Mouse (Mus musculus): ENCODE measurements around the gene Hamp.

Gene Hamp

DNA sequence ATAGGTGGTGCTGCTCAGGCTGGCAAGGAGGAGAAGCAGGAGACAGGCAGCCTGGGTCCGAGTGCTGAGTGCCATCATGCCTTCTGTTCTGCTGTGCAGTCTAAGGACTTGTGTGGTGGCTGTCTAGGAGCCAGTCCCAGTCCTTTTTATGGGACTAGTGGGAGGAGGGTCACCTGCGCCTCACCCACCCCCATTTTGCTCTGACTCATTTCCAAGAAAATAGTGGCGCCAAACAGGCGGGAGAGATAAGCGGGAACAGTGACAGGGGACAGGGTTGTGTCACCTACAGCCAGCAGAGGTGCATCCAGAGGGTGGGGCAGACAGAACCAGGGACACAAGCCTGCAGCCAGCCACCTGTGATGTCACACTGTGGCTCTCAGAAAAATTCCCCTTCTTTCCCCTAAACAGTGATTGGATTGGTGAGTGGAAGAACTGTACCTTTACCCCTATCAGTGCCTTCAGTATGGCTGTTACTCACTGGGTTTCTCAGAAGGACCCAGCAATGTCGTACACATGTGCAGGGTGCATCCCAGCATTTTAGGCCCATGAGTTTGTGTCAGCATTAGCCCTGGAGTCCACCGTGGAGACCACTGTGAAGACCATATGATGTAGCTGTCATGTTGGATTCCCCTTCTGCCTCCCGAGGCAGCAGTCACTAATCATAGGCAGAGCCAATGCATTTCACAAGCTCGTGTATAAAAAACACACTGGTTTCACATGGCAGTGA is at the start of gene Hamp:
Hamp (minus strand) TSS at position 124 of the 727 bp plus-strand sequence.
- no peak for DNase-seq

GRCm38 (mm10) chr7:30992148-30992547 is 48.3 kb upstream of the Hamp start:
- DNase-seq, result no peak

DNA sequence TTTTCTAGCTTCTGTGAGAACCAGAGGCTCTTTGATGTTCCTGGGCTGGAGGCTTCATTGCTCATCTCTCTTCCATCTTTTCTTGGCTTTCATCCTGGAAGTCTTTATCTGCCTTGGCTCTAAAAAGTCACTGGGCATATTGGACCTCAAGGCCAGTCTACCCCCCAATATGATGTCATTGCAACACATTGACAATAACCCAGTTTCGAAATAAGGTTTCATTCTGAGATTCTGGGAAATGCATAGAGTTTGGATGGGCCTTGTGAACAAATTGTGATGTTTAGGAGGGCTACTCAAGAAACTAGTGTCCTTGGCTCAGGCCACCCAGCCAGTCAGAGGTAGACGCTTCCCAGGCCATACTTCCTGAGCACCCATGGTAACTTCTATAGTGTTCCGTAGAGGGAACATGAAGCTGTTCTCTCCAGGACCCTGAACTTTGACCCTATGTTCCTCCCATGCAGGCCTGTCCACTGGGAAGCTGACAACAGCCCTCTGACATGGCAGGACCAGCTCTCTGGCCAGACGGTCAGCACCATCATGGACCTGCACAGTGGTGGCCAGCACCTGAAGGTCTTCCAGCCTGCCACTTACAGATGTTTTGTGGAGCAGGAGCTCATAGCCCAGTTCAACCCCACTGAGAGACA is 44.8 kb upstream of the Hamp start:
- no peak for DNase-seq

DNA sequence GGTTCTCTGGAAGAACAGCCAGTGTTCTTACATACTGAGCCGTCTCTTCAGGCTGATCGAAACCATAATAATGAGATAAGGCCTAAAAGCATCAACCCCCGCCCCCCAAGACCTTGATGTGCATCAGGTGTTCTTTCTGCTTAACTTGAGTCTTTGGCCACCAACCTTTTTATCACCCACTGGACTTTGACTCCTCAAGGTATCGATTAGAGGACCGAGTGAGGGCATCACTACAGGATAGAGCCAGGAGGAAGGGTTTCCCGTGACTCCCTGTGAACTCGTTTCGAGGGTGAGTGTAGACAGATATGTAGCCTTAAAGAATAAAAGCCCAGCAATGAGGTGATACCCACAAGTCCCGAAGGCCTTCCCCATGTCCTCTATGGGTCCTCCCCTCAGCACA is 41.5 kb upstream of the Hamp start:
- DNase-seq, result no peak

DNA sequence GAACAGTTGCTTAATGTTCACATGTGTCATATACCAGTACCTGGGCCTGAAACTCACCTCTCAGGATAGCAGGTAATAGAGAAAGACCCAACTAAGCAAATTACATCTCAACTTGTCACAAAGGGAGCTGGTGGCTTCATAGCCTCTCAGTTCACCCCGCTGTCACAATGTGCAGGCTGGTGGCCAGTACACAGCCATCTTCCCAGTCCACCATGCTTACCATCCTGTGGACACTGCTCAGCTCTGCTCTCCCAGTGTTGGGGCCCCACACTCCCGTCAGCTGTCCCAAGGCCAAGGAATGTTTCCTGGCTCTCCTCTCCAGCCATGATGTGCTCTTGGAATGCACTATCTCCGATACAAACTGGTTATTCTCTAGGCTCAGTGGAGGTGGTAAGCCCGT is 37.9 kb upstream of the Hamp start:
- DNase-seq, result no peak

GRCm38 (mm10) chr7:30973501-30974289 is 29.9 kb upstream of the Hamp start, which contains the start of gene Fam187b:
Gene Fam187b (plus strand): TSS chr7:30973790.
- peak; percentile 60 for DNase-seq

GRCm38 (mm10) chr7:30973251-30973500 is 29.3 kb upstream of the Hamp start, which contains the start of gene Lsr:
Gene Lsr (minus strand): TSS chr7:30973464.
- DNase-seq, result no peak

DNA sequence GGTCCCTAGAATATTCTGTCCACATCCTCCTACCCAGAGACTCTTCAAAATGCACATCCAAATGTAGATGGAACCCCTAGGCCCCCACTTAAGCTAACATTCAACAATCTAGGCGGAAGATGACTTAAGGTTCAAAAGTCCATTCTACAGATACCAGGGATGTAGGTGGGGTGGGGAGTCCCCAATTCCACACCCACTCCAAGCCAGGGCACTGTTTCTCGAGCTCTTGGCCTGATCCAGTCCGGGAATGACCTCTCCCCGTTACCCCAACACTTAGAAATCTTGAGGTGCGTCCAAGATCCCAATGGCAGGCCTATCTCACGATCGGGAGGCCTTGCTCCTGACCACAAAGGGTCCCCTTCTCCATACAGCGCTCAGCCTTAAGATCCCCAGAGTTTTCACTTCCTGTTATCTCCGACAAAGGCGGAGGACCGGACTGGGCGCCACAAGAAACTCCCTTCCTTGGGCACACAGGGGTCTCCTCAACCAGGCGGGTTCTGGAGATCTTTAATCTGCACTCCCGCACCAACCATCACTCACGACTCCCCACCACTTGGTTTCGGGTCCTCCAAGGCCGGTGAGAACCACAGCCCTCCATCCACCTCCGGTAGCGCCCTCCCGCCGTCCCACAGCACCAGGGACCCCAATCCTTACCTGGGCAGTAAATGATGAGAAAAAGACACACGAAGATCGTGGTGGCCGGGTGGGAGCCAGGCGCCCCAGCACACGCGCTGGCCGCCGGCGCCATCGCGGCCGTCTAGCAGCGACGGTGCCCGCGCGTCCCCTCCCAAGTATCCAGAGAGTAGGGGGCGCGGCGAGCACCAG is 28.8 kb upstream of the Hamp start:
- DNase-seq, result no peak

DNA sequence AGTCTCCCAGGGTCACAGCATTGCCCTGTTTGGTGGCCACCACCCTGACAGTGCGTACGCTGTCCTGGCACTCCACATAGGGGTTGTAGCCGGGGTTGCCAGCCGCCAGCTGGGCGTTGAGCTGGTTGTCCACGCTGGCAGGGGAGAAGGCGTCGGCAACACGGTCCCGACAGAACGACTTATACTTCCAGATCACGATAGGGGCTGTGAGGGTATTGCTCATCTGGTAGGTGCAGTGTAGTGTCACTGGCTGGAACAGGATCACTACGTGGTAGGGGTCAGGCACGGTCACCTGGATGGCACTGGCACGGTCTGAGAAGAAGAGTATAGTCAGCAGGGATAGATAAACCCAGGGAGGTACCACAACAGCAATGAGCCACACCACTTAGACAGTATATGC is 28.1 kb upstream of the Hamp start:
- no peak for DNase-seq

- DNase-seq, result no peak
Measured at GRCm38 (mm10) chr7:30969174-30969573, 25.3 kb upstream of the Hamp start.

DNA sequence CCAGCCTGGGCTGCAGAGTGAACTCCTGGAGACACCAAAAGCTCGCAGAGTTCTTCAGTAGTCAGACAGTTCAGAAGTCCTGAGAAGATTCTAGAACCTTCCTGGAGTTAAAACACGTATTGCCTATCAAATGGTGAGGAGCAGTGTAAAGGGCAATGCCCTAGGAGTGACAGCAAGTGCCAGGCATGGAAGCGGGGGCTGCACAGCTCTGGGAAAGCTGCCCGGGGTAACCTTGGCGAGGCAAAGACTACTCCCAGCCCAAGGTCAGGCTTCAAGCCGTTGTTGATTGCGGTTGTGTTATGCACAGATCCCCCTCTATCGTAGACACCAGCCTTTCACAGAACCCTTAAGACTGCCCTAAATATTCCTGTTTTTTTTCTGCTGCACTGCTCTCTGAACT is 24.8 kb upstream of the Hamp start:
- no peak for DNase-seq

DNA sequence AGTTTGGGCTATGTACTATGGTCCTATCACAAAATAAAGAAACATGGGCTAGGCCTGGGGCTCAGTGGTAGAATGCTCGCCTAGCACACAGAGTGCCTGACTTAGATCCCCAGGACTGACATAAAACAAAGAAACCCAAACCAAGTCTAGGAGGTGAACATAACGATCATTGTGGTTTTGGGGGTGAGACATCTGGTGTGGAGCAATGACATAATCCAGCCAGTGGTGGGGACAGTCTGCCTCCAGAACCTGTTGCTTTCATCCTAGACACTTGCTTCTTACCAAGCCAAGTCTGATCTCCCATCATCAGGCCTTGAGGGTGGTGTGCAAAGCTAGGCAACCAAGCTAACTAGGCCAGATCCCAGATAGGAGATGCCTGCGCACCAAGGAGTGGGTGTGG is 22.8 kb upstream of the Hamp start:
- DNase-seq, result no peak

DNA sequence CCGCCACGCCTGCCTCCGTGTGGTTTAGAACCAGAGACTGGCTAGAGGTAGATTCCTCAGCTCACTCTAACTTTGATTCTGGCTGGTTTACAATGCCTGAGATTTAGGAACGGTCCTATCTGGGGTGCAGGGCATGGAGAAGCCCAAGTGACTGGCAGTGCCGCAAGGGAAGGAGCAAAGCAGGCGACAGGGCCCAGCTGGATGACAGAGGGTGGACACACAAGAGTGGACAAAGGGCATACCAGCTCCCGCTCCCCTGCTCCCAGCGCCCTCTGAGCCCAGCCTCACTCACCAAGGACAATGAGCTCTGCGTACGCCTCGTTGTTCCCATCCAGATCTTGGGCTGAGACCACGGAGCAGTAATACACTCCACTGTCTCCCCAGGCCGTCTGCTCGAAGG is 21.8 kb upstream of the Hamp start:
- no peak for DNase-seq

- no peak for DNase-seq
Measured at GRCm38 (mm10) chr7:30964366-30964765, 20.5 kb upstream of the Hamp start.

- DNase-seq, result no peak
Measured at GRCm38 (mm10) chr7:30962862-30963261, 19.0 kb upstream of the Hamp start.

- DNase-seq, result no peak
Measured at GRCm38 (mm10) chr7:30959786-30960349, 16.0 kb upstream of the Hamp start.

GRCm38 (mm10) chr7:30958866-30959487 is 15.1 kb upstream of the Hamp start:
- no peak for DNase-seq

DNA sequence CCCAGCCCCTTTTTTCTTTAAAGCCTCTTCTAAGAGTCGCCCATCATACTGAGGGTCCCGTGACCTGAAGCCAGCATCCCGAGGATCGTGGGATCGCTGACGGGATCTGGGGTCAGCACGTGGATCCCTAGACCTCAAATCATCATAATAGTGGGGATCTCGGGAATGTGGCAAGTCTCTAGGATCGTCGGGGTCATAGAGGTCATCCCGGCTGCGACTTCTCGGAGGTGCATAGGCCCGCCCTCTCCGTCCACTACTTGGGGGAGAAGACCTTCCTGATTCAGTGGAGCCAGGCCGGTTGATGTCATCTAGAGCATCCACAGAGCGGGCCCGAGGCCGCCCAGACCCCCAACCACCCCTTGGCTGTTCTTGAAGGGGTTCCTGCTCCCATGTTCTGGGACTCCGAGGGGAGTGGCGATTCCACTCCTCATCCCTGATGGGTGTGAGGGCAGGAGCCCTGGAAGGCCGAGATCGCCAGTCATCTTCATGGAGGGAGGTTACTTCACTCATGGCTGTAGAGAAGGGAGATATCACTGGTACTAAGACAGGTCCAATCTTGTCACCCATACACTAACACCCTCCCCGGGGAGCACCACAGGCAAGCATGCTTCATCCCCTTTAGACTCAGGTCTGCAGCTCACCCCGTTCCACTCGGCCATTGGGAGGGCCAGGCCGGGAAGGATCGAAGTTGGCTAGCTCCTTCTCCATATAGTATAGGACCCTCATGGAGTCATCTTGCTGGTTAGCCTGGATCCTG is 14.5 kb upstream of the Hamp start:
- DNase-seq, result peak; percentile 14

DNA sequence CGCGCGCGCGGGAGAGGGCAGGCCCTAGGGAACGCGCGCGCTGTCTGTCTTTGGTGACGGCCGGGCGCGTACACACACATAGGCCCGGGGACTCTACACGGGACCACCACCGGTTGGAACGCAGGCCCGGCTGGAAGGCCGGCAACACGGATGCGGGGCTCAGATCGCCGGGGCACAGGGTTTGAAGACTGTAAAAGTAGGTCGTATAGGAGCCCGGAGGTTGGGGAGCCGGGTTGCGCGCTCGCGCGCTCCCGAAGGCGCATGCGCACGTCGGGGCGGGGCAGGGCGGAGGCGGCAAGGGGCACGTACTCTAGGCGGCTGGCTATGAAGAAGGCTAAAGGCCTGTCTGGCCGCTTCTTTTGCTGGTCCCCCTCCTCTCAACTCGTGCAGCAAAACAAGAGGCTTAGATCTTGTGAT is 13.5 kb upstream of the Hamp start:
- peak; percentile 90 for DNase-seq

- peak; percentile 82 for DNase-seq
Measured at GRCm38 (mm10) chr7:30956756-30957366, 13.0 kb upstream of the Hamp start, which contains the start of gene Usf2. Gene Usf2 (minus strand): TSS chr7:30956803.

DNA sequence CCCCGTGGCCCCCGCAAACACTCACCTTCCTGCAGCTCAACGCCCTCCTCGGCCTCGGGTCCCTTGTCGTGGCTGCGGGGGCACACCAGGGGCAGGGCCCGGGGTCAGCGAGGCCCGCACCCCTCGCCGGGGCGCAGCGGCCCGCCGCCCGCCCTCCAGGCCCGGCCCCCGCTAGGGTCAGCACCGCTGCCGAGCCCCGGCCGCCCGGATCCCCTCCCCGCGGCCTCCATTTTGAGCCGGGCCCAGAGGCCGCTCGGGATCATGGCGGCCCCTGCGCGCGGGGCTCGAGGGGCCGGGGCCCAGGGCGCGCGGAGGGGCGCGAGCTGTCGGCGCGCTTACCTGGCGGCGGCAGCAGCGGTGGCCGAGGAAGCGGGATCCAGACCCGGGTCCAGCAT is 12.5 kb upstream of the Hamp start:
- DNase-seq, result no peak
